Mouse (Mus musculus) liver, adult 2 months (tissue): ENCODE measurements around the gene Trarg1.

ENCODE experiments used
- CTCF ChIP-seq: fragments of 200-500 bp; IDR thresholded peaks from 2 replicates; pipeline ENCODE4 v1.5.1; 2011; ENCODE audit warnings: low read depth, low read length, control low read depth
- POLR2A ChIP-seq: fragments of 200-500 bp; IDR thresholded peaks from 2 replicates; pipeline ENCODE4 v1.6.1; 2011; ENCODE audit warnings: low read length, control low read depth; ENCODE audit not compliant: insufficient read depth; ENCODE audit errors: extremely low read depth

- TF ChIP-seq CTCF (no peak), POLR2A (no peak)
Observed at GRCm38 (mm10) chr11:76647062-76647461, 32.5 kb upstream of the Trarg1 start.
